Mouse (Mus musculus): ENCODE data around the gene Prnp. TPM values are rescaled to one million over a fixed set of nuclear protein-coding genes. Genes with fewer than 3 reads are reported as not detected.

The Prnp gene
- 100 to 1,000 TPM; 135 to 164 (median 149) TPM for total RNA-seq (2022)

- peak; percentile 87 for DNase-seq (ENCODE audit: low spot score)
Observed at GRCm38 (mm10) chr2:131909683-131910572, at the start of gene Prnp, which contains the start of gene Prn. Gene Prnp (plus strand): TSS chr2:131909928. Gene Prn (plus strand): TSS chr2:131909957.

DNA sequence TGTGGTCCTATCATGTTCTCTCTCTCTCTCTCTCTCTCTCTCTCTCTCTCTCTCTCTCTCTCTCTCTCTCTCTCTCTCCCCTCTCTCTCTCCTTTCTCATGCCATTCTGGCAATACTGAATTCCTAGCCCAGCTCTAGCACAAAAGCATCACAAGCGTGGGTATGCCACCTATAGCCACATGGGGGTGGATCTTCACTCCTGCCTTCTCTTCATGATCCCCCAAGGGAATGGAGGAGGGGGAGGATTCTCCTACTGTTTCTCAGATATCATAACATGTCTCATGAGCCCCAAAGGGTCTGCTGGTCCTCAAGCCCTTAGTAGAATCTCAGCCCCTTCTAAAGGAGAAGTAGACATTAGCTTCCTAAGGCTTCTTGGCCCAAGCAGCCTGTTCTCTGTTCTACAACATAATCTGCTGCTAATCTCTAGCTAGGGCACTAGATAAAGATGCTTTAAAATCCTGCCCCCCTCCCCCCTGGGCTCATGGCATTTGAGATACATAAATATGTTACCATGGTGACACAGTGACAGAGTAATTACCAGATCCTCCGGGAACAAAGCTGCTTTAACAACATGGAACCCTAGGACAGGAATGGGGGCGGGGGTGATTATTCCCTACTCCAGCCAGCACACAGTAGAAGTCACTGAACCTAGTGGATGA lies 47.0 kb upstream of the Prnp start:
- DNase-seq (ENCODE audit: low spot score), result no peak

DNA sequence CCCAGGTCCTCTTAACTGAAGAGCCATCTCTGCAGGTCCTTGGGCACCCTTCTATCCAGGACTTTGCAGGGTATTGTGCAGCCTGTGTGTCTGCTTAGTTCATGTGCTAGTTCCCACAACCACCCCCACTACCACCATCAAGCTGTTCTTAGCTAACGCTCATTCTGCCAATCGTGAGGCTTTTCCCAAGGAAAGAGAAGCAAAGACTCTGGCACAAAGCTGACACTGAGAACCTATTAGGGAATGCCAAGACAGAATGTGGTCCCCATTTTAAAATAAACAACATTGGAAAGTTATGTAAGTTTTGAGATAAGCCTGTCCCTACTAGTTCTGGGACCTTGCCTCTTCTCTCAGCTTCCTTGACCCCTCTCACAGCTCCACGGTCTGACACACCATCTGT lies 46.3 kb upstream of the Prnp start:
- DNase-seq (ENCODE audit: low spot score), result no peak

- DNase-seq (ENCODE audit: low spot score), result no peak
Observed at GRCm38 (mm10) chr2:131864262-131864796, 45.4 kb upstream of the Prnp start.

GRCm38 (mm10) chr2:131866676-131867075 lies 43.1 kb upstream of the Prnp start:
- no peak for DNase-seq (ENCODE audit: low spot score)

DNA sequence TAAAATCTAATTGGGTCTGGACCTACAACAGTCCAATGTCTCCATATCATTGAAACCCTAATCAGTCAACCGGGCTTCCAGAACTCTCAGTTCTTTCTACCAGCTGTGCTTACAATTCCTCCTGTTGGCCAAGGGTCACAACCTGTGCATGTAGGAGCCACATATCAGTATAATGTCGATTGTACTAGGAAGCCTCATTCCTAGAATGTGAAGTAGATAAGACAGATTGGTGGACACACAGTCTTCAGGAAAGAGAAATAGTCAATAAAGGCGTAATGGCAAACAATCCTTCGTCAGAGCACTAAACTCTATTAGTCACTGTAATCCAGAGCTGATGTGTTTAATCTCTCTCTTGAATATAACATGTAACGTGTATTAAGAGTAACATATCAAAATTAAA lies 40.7 kb upstream of the Prnp start:
- no peak for DNase-seq (ENCODE audit: low spot score)

- DNase-seq (ENCODE audit: low spot score), result no peak
Observed at GRCm38 (mm10) chr2:131873376-131873775, 36.4 kb upstream of the Prnp start.

- peak; percentile 16 for DNase-seq (ENCODE audit: low spot score)
Observed at GRCm38 (mm10) chr2:131876551-131877265, 33.0 kb upstream of the Prnp start.

- DNase-seq (ENCODE audit: low spot score), result no peak
Observed at GRCm38 (mm10) chr2:131881766-131882165, 28.0 kb upstream of the Prnp start.

GRCm38 (mm10) chr2:131883136-131883535 lies 26.6 kb upstream of the Prnp start:
- DNase-seq (ENCODE audit: low spot score), result no peak

- no peak for DNase-seq (ENCODE audit: low spot score)
Observed at GRCm38 (mm10) chr2:131886503-131887160, 23.1 kb upstream of the Prnp start.

- DNase-seq (ENCODE audit: low spot score), result no peak
Observed at GRCm38 (mm10) chr2:131888233-131888632, 21.5 kb upstream of the Prnp start.

GRCm38 (mm10) chr2:131892534-131892933 lies 17.2 kb upstream of the Prnp start:
- no peak for DNase-seq (ENCODE audit: low spot score)

- no peak for DNase-seq (ENCODE audit: low spot score)
Observed at GRCm38 (mm10) chr2:131895106-131895505, 14.6 kb upstream of the Prnp start.

GRCm38 (mm10) chr2:131896011-131896410 lies 13.7 kb upstream of the Prnp start:
- DNase-seq (ENCODE audit: low spot score), result no peak

DNA sequence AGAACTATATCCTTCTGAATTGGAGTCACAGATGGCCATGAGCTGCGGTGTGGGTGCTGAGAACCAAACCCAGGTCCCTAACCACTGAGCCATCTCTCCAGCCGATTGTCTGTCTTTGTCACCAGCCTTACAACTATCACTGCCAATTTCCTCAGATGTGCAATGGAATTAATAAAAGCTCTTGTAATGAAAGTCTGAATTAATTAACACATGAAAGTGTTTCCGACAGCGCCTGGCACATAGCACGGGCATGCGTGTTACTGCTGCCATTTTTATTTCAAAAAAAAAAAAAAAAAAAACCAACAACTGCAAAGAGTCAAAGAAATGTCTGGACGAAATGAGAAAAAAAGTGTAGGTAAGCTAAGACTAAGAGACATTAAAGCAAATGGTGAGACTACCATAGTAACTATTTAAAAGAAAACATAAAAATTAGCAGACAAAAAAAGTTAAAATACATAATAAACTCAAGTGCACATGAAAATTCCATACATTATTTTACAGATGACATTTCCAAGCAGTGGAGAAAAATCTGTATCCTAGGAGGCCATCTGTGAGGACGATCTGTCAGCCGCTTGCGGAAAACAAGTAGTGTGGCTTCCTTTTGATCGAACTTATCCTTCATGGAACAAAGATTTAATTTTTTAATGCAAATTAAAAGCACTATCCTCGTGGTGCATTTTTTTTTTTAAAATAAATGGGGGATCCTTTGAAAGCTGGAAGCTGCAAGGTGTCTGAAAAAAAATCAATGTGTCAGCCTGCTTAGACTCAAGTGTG lies 12.2 kb upstream of the Prnp start:
- DNase-seq (ENCODE audit: low spot score), result no peak

GRCm38 (mm10) chr2:131902423-131902822 lies 7.3 kb upstream of the Prnp start:
- no peak for DNase-seq (ENCODE audit: low spot score)

DNA sequence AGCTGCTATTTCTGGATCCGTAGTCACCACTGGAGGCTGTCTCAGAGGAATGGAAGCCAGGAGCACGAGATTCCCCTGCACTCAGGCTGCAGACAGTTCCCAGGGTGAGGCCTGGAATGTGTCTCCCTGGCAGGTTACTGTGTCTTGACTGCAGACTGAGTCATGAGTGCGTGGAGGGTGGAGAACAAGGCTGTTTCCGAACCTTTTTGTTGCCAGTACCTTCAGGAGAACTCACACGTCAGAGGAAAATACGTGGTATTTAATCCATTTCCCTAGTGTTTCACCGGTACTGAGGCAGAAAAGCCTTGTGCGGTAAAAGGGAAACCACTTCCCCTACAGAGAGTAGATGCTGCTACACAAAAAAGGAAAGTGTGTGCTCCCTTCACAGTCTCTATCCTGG lies 6.9 kb upstream of the Prnp start:
- peak; percentile 77 for DNase-seq (ENCODE audit: low spot score)

GRCm38 (mm10) chr2:131905025-131905424 lies 4.7 kb upstream of the Prnp start:
- DNase-seq (ENCODE audit: low spot score), result no peak

GRCm38 (mm10) chr2:131905776-131906175 lies 4.0 kb upstream of the Prnp start:
- no peak for DNase-seq (ENCODE audit: low spot score)

DNA sequence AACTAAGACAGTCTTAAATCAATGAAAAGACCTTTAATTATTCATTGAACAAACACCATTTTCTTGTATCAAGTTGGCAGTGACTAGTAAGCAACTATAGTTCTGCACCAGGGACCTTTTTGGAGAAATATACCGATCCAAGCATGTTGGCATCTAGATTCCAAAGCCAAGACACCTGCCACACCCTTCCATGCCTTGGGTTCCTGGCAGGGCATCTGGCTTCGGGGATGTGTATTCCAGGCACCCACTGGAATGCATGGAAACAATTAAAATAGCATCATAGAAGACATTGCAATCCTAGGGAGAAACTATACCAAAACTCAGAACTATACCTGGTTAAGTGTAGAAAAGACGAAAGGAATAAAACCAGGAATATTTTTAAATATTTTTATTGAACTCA lies 3.5 kb upstream of the Prnp start:
- DNase-seq (ENCODE audit: low spot score), result no peak

Data from heart, adult 8-10 months (tissue).